Mouse (Mus musculus): ENCODE measurements around the gene Uqcrc2.

The Uqcrc2 gene

DNA sequence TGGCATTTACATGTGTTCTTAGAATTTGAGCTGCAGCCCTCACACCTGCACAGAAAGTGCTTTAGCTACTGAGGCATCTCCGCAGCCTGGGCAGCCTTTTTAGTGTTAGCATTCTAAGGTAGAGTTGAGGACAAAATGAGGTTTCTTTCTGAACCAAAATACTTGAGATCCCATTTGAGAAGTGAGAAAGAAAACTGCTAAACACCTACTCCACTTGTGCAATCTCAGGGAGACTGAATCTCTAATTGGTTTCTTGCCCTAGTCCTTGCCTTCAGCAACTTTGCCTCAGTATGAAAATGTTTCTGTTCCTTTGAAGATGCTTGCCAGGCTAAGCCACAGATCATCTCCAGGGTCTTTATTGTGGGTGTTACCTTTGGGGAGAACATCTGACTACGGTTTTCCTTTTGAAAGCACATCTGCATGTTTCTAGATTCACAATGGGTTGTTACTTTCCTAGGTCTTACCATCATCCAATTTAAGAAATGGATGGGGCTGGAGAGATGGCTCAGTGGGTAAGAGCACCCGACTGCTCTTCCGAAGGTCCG, 58.9 kb downstream of the Uqcrc2 start:
- DNase-seq = no peak

GRCm38 (mm10) chr7:120695196-120695595, 60.2 kb downstream of the Uqcrc2 start:
- no peak for DNase-seq

DNA sequence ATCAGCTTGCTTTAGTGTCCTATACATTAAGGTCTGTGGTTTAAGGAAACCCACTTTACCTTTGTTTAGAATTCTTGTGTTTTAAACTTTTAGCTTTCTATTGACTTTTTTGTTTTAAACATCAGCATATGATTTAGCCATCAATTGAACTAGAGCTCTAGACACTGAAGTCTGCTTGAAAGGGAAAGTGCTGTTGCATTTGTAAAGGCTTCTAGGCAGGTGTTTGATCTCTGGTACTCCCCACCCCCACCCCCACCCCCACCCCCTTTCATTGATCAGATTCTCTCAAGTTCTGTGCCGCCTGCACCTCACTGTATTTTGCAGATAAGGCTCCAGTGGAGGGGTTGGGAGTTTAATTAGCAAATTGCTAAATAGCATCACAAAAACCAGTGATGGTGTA, 60.7 kb downstream of the Uqcrc2 start:
- DNase-seq = no peak

DNA sequence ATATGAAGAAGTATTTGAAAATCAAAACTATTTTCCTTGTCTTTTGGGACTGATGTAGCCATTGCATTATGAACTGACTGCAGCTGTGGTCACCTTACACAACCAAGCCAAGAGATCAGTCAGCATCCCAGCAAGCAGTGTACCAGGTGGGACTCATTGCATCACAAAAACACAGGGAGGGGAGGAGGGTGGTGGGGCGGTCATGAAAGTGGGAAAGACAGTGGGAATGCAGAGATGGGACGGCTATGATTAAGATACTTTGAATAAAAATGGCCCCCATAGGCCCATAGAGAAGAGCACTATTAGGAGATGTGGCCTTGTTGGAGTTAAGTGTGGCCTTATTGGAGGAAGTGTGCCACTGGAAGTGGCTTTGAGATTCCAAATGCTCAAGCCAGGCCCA, 61.4 kb downstream of the Uqcrc2 start:
- no peak for DNase-seq

DNA sequence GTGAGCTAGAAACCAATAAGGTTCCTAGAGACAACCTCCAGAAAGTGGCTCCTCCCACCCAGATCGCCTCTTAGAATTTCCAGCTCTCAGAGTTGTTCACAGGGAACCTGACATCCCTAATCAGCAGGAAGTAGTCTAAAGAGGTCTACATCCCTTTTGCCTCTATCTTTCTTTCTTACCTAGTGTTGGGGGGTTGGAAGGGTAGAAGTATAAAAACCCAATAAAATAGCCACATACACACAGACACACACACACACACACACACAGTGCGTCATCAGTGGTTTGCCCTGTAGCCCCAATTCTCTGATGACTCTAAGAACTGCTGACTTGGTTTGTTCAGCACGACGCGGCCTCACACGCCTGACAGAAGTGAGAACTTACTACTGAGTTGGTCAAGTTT, 64.6 kb downstream of the Uqcrc2 start:
- no peak for DNase-seq

- no peak for DNase-seq
Measured at GRCm38 (mm10) chr7:120703888-120704287, 68.9 kb downstream of the Uqcrc2 start.

All from lung, postnatal 4 days (tissue).